Mouse (Mus musculus) right cerebral cortex, postnatal 25 days (tissue): ENCODE data around the gene Apip.

Experiments
- DNase-seq: peaks from one replicate; pipeline ENCODE4 v3.0.0; 2022

The Apip gene

DNA sequence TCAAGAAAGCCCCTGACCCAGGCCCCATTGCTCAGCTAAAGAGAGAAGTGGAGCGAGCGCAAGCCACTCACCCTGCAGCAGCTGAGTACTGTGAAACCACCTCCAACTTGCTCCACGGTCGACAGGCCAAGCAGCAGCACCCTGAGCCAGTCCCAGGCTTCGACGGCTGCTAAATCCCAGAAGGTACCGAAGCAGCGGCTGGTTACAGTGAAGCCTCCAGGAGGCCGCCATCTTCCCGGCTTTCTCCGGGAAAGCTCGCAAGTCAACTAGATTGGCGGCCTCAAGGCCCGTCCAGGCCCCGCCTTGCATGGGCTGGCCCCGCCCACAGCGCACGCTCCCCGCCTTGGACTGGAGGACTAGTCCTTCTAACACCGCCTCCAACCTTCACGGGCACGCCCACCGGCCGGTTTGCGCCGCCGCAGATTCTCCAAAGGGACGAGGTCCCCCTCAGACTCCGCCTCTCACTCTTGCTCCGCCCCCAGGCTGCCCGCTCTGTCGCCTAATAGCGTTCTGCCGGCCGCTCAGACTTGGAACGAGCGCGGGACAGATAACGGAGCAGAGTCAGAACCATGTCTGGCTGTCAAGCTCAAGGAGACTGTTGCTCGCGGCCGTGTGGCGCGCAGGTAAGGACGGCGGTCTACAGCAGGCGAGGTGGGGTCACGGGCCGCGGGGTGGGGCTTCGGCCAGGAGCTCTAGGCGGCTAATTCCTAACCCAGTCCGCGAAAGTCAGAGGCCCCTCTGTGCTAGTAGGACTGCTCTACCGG, at the start of gene Apip, which contains the start of gene Pdhx:
Gene Apip, plus strand, starts transcription at position 457 of the 764 bp plus-strand sequence.
Gene Pdhx, minus strand, starts transcription at position 295 of the 764 bp plus-strand sequence.
- DNase-seq: peak; percentile 100

GRCm38 (mm10) chr2:103037831-103038230, 35.6 kb upstream of the Apip start:
- no peak for DNase-seq

DNA sequence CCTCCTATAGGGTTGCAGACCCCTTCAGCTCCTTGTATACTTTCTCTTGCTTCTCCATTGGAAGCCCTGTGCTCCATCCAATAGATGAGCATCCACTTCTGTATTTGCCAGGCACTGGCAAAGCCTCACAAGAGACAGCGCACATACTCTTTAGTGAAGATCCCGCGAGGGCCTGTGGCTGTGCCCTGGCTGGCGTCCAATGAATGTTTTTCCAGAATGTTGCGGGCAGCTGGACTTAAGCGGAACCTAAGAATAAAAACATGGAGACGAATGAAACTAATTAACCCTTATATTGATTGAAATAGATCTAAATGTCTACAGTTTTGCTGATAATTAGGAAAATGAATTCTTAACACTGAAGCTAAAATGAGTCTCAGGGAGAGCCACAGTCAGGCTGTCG, 32.6 kb upstream of the Apip start:
- no peak for DNase-seq

GRCm38 (mm10) chr2:103045286-103045685, 28.2 kb upstream of the Apip start:
- DNase-seq: no peak

DNA sequence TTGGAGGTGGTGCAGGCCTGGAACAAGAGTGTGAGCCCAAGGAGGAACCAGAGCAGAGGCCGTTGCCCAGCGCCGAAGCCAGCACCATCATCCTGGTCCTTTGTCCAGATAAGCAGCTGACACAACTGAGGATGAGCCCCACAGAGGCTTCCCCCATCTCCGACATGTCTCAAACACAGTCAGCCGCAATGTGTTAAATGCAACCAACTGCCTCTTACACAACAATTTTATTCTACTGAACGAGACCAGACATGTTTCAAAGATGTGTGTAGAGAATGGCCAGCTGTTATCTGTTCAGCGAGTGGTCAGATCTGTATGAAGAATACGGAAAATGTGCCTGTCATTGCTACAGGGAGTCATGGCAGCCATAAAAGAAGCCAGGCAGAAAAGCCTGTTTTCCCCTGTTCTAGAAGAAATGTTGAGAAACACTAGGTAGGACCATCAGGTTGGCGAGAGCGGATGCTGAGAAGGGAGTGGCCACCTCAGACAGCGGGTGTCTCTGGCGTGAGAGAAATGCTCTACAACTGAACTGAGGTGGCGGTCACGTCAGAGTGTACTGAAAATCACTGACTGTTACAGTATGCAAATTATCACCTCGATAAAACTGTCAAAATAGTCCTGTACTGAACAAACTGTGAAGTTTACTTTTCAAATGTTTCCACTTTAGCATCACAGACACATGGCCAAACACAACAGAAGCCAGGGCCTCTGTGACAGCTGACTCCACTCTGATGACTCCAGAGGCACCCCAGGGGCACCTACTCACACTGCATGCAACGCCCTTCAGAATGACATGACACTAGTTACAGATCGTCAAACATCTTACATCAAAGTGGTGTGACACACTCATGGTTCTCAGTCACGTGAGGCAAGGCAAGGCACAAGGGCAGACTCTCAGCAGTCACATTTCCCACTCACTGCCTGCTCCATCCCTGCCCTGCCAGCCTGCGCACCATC, 21.3 kb upstream of the Apip start:
- no peak for DNase-seq

DNA sequence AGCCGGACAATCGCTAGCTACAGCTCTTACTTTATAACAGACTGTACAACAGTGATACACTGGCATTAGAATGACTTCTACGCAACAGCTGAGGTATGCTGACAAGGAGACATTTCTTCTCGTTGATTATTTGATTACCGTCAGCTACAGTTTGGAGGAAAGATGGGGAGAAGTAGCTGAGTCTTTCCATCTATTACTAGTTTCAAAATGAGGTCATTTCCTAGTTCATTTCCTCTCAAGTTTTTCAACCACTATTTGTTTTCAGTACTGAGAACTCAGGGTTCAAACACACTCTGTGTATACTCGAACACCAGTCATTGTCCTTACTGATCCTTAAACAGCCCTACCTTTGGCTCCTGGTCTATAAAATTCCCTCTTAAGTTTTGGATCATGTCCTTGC, 17.7 kb upstream of the Apip start:
- no peak for DNase-seq

DNA sequence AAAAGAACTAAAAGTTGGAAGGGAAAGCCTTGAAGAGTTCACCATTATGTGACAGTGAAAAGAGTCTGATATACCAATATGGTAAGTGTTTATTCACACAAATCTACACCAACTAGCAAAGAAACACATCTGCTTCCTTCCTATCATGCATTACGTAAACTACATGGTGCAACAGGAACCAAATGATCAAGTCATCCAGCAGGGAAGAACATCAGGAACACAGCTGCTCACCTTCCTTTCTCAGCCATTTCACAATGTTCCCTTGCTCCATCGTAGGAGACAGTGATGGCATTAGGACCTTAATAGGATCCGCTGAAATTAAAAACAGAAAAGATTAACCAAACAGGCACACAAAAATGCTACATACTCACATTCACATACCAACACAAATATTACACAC, 15.2 kb upstream of the Apip start:
- no peak for DNase-seq

GRCm38 (mm10) chr2:103062865-103063264, 10.6 kb upstream of the Apip start:
- DNase-seq: no peak

DNA sequence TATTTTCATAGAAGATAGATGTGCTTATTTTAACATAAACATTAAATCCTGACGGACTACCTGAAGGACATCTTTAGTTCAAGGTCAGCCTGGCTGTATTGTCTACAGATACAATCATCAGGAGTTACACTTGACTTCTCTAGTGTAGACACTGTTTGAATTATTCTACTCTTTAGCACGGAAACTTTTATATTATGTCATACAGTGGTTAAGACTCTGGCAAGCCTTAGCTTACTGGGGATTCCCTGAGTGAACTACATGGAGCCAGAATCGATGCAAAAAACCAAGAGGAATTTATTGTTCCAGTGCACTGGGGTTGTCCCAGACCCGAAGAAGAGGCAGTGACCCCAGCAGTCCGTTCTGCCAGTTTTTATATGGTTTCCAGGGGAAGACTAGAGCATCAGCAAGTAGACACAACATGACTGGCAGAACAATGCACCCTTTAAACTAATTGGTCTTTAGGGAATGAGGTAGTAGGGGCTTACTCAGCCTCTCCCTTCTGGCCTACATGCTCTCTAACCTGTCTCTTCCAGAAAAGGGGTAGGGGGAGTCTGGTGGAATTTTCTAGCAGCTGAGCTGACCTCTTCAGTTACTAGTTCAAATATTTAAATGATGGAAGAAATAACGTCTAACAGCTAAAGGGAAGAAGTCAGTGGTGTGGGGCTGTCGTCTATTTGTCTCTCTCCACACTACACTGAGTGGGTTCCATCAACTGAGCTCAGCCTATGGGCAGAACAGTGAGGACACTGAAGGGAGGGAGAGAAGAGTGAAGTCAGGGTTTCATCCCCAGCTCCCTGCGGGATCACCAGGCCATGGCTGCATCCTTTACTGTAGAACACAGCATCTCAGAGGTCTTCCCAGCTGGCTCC, 6.6 kb upstream of the Apip start:
- DNase-seq: no peak

DNA sequence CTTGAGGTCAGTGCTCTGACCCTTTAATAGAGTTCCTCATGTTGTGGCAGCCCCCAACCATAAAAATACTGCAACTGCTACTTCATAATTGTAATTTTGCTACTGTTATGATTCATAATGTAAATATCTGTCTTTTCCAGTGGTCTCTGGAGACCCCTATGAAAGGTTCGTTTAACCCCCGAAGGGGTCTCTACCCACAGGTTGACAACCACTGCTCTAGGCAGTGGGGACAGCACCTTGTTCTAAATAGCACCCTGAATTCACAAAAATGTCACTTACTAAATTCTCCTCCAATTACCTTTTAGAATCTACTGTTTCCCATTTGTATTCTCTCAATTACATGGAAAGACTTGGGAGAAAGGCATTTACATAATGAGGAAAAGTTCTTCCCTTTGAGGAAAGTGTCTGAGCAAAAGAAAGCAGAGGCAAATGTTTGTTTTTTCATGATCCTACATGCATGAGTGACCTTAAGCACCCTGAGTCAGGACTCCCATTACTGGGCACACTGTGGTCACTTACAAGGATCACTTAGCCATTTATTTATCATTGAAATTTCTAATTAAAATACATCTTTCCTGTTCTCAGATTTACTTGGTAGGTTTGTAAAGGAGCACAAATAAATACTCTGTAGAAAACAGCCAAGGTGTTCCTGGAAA, 5.8 kb upstream of the Apip start:
- no peak for DNase-seq

GRCm38 (mm10) chr2:103068602-103069001, 4.9 kb upstream of the Apip start:
- no peak for DNase-seq

DNA sequence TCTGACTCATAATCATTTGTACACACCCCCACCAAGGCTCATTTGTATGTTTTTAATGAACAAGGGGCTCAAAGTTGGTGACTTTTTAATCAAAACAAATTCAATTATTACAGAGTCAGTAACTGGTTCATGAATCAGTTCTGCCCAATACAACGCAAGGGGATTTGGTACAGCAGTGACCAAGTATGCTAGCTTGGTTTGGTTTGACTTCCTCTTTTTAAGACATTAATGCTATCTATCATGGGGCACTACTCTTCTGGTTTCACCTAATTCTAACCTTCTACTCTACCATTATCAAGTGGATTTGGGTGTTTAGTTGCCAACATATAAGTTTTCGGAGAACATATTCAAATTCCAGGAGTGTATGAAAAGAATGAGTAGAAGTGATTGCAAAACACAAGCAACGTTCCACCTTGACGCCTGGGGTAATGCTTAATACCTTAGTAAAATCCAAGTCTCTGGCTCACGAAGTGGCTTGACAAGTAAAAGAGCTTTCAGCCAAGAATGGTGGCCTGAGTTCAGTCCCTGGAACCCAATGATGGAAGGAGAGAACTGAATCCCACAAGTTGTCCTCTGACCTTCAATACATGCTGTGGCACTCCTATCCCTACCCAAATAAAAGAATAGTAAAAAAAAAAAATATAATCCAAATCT, 3.6 kb upstream of the Apip start:
- DNase-seq: no peak

DNA sequence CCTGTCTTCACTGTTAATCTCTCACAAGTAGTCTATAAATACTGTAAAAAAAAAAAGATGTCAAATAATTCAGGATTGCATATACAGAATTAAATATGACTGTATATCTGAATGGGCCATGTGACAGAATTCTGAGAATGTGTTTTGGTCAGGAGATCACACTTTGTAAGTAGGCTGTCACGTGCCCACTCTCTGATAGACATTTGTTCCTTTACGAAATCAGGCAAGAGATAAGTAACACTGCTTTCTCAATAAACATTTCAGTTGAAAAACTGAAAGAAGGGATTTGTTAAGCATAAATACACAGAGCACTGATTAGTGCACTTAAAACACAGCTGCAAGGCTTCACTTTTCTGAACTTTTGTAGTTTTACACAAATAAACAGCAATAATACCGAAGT, 2.9 kb upstream of the Apip start:
- no peak for DNase-seq

GRCm38 (mm10) chr2:103081117-103081516, 7.6 kb downstream of the Apip start:
- DNase-seq: no peak

DNA sequence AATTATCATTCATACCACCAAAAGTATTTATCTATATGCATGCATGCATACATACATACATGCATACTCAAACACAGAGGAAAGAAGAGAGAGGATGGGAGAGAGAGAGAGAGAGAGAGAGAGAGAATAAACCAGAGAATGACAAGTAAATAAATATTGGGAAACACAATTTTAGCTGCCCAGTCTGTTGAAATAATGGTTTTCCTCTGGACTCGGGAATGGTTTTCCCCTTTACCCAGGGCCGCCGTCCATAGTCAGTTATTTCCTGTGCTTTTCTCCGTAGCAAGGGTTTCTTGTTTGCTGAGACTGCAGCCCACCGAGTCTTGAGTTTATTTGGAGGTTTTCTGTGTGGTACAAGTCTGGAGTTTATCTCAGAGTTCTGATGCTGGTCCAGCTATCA, 8.2 kb downstream of the Apip start:
- no peak for DNase-seq

DNA sequence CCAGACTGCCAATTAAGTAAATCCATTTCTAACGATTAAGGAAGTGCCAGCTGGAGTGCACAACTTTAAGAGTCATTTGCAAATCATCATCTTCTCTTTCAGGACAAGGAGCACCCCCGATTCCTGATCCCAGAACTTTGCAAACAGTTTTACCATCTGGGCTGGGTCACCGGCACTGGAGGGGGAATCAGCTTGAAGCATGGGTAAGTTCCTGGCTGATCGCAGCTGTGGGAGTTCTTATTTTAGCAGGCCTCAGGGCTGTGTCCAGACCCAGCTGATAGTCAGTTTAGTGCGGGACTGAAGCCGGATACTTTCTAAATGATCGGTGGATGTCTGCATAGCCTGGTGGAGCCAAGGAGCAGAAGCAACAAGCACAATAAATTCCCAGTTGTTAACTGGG, 9.4 kb downstream of the Apip start:
- DNase-seq: no peak

DNA sequence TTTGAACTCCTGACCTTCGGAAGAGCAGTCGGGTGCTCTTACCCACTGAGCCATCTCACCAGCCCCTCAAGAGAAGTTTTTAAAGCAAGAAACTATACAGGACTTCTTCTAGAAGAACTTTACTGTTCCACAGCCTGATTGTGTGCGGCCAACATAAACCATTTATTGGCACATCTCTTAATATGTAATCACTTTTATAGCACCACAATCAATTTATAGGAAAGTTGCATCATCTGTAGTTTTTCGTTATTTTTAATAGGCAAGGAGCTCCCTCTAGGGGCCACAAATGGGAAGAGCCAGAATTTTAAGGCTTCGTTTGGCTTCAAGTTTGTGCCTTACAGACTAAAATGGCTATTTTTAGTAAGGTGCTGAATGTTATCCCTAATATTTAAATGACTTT, 11.0 kb downstream of the Apip start:
- DNase-seq: no peak

- DNase-seq: no peak
Observed at GRCm38 (mm10) chr2:103085633-103086032, 12.2 kb downstream of the Apip start.

GRCm38 (mm10) chr2:103086432-103086831, 13.0 kb downstream of the Apip start:
- no peak for DNase-seq

- no peak for DNase-seq
Observed at GRCm38 (mm10) chr2:103088099-103088498, 14.6 kb downstream of the Apip start.

- DNase-seq: no peak
Observed at GRCm38 (mm10) chr2:103089521-103089920, 16.0 kb downstream of the Apip start.

DNA sequence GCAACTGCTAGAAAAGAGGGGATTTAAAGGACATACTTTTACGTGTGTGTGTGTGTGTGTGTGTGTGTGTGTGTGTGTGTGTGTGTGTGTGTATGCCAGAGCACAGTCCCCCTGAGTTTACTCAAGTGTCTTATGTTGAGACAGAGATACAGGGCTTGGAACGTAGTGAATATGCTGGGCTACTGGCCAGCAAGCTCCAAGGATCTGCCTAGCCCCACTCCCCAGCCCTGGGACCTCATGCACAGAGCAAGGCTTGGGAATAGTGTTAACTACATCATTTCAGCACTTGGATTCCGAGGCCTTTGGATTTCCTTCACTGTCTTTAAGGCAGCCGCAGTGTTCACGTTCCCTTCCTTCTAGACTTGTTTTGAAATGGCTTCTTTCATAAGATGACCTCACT, 29.1 kb downstream of the Apip start:
- DNase-seq: no peak
